Mouse (Mus musculus) adrenal gland, postnatal 36 days (tissue): Measurements from ENCODE around the gene Tnfsf11. TPM values are rescaled to one million over a fixed set of nuclear protein-coding genes. Genes with fewer than 3 reads are reported as not detected.
A peak's percentile ranks its signal among the peaks of the same experiment; 100 is the strongest.

Source experiments
- DNase-seq, 2 experiments: peaks; one replicate each; pipeline ENCODE4 v3.0.0; 2021; ENCODE audit warnings: mixed read lengths in 1 of 2
- long read RNA-seq, 2 experiments: library from polyadenylated mRNA; stranded (forward); transcript quantifications; one replicate each; pipeline ENCODE4 v2.0.0; 2021; ENCODE audit warnings: borderline sequencing depth in 2 of 2
- total RNA-seq, 2 experiments: library from RNA; stranded (reverse); gene quantifications; 2 replicates each; pipeline ENCODE4 v1.2.3; 2021

Tnfsf11 gene
- total RNA-seq, result under 1 TPM; 0.13 TPM
- long read RNA-seq, experiment 1, result 0 reads
- long read RNA-seq, experiment 2, result 0 reads

DNA sequence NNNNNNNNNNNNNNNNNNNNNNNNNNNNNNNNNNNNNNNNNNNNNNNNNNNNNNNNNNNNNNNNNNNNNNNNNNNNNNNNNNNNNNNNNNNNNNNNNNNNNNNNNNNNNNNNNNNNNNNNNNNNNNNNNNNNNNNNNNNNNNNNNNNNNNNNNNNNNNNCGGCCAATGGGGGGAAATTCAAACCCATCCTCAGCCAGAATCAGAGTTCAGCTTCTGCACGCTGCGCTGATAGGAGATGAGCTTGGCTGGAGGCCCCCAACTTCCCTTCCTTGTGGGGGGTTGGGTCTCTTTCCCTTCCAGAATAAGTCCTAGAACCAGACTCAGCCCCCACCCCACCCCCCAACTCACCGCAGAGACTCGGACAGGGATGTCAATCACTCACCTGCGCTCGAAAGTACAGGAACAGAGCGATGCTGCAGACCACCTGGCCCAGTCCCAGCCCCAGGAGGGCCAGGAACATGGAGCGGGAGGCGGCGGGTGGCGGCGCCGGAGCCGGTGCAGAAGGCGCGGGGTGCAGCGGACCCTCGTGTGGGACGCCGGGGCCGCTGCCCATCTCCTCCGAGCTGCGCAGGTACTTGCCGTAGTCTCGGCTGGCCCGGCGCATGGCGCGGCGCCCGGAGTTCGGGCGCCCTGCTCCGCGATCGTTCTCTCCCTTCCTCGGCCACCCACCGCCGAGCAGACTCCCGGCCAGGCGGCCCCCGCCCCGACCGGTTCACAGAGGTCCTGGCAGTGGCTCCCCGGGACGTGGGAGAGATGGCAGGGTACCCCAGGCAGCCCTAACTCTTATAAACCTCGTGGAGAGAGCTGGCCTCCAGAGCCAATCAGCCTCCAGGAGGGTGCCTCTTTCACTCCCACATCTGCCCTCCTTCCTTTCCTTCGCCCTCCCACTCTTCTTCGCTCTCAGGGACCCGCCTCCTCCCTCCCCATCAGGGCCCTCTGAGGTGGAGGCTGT is at the start of gene Tnfsf11:
Gene Tnfsf11, minus strand, starts transcription at position 758 of the 952 bp plus-strand sequence.
- DNase-seq, result no peak

DNA sequence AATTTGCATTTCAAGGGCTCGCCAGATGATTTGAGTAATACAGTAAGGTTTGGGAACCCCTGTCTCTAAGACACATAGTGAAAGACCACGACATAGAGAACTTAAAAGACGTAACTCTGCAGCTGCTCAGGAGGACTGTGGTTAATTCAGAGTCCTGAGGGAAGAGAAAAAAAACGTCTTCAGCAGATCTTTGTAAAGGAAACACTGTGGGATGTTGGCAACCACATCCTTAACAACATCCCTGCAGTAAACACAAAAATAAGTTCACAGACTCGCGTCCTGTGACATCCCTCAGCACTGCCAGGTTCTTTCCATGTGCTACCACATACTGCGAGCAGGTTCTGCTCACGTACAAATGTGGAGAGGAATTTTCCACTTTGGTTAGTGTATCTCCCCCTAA is 48.9 kb upstream of the Tnfsf11 start:
- no peak for DNase-seq

DNA sequence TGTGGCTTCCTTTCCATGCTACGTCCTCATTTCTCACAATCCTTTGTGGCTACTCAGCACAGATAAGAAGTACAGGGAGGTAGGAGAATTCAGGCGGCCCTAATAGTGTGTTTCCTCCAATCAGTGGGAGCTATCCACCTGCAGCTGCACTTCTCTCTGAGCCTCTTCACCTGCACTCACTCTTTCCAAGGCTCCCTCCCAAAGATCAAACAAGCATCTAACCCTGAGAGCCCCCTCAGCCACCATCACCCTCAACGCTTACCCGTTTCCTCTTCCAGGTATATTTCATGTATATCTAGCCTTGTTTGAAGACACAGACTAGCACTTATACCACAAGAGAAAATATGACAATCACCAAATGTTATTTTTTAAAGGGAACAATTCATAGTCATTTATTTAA is 47.5 kb upstream of the Tnfsf11 start:
- DNase-seq, result no peak

DNA sequence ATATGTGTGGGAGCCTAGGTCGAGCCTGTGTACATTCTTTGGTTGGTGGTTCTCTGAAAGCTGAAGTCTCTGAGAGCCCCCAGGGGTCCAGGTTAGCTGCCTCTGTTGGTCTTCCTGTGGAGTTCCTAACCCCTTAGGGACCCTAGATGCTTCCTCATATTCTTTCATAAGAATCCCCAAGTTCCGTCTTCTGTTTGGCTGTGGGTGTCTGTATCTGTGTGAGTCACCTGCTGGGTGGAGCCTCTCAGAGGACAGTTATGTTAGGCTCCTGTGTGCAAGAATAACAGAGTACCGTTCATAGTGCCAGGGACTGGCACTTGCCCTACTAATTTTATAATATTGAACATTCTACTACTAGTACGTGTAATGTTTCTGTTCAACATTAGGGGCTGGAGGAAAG is 45.0 kb upstream of the Tnfsf11 start:
- peak; percentile 54 to 62 for DNase-seq

DNA sequence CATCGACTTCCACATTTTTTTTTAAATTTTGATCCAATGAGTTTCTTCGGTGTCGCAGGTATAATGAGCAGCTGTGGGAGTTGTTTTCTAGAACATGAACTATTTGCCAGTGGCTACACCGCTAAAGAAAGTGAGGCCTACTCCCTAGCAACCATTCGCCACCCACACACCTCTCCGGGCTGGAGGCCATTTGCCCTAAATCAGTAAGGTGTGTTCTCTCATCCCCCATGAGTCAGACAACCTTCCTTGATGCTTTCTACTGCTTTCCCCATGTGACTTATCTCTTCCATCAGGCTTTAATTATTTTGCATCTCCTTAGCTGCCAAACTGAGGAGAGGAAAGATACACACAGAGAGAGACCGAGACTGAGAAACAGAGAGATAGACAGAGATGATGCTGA is 43.7 kb upstream of the Tnfsf11 start:
- no peak for DNase-seq

DNA sequence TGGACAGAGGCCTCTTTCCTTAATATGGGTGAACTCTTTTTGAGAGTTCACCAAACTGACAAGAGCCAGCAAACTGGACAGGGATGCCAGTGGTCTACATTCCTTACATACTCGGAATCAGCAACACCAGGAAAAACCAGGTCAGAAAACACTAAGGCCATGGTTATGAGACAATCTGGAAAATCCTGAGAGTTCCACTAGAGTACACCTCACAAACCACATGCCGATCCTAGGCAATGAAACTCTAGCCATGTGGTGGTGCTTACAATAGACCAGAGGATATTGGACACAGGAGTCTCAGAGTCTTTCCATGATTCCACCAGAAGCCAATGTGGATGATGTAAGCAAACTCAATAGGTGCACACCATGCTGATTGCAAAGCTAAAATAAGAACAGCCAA is 39.9 kb upstream of the Tnfsf11 start:
- no peak for DNase-seq

DNA sequence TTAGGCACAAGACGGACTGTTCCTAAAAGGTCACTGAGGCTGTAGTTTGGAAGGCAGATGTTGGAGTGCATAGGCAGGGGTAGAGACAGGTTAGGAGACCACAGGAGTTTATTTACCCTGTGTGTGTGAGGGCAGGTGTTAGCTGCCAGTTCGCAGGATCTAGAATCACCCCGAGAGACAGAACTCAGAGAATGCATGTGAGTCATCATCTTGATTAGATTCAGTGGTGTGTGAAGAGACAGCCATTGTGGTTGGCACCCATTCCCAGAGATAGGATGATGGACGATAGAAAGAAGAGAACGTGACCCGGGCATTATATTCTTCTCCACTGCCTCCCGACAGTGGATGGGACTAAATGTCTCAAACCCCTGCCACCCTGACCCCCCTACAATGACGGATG is 35.2 kb upstream of the Tnfsf11 start:
- no peak for DNase-seq

DNA sequence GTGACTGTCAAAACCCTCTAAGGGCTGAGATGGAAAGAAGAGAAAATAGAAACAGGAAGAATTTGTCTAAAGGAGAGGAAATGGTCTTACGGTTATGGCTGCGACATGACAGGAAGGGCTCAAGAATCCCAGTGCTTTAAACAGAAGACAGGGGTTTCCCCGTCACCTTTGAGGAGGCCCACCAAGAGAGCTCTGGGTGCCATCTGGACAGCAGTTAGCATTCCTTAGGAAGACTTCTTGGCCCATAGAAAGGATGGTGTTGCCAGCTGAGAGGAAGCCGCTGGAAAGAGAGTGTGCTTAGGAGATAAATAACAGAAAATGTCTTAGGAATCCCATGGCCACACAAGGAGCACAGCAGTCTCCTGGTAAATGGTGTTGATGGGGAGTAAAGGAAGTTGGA is 34.3 kb upstream of the Tnfsf11 start:
- no peak for DNase-seq

DNA sequence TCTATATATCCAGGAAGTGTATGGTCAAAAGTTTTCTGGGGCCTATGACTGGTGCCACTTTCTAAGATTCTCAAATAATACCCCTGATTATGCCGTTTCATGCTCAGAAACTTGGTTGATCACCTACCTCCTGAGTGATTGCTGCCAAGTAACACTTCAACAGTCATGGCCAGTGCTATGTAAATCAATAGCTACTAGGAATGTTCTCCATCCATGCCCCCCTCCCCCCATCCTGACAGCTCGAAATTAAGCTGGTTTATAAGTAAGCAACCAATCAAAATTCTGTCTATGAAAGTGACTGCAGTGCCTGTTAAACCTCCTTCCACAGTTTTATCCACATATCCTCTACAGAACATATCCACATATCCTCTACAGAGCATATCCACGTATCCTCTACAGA is 25.5 kb upstream of the Tnfsf11 start:
- no peak for DNase-seq

DNA sequence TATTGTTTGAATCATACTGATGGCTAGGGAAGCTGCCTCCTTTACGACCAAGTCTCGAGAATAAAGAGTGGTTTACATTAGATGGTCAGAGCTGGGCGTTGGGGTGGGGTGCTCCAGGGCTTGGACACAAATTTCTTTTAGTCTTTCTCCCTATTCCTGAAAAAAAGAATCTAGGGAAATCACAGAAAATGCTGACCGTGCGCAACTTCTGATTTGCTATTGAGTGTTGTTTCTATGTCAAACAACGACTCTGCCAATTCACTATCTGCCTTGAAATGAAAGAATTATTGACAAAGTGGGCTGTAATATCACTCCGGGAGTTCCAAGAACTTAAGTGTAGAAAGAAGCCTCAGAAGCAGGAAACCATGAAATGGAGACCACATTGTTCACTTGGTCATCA is 23.5 kb upstream of the Tnfsf11 start:
- no peak for DNase-seq

DNA sequence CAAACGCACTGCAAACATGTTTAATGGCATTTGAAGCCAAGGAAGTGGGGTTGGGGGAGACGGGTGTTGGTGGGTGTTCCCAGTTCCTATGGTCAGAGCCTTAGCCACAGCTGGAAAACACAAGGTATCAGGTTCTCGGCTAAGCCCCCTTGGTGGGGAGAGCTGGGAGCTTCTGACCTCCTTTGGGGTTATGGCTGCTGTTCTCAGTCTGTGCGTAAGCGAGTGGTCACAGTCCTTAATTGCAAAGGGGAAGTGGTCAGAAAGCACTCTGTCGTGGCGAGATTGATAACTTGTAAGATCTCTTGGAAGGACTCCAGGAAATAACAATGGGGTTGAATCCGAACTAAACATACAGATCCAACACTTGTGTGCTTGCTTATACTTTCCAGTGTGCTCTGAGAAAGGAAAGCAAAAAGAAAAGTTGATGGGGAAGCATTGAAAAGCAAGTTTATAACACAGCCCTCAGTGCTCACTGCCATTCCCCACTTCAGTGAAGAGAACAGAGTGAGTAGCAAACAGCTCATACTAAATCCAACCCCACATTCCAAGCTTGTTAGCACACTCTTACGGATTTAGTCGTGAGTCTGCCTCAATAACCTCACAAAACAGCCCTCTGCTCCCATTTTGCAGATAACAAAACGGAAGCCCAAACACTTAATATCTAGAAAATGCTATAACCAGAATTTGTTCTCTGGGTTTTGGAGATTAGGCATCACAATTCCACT is 22.9 kb upstream of the Tnfsf11 start:
- DNase-seq, result no peak

DNA sequence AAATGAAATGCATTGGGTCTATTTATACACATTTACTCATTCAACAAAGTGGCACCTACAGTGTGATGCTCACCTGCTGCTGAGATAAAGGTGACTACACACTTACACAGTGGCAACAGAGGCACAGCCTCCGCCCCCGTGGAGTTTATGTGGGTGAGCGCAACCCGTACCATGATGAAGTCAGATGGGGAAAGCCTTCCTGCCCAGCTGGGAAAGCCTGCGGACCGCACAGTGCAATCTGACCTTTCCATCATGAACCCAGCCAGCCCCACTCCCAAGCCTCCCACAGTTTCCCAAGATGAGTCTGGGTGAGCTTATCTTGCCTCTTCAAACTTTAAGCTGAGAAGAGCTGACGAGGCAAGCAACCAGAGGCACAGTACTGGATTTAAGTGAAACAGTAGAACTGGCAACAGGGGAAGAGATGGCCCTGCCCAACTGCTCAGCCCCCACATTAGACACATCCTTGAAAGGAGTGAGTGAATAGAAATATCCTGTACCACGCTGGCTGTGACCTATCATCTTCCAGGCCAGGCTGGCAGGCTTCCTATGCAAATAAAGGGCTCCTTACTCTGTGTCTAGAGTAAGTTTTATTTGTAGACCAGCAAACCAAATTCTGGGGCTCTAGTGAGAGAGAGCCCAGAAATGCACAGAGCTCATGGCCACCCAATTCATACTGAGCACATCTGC is 22.1 kb upstream of the Tnfsf11 start:
- no peak for DNase-seq

DNA sequence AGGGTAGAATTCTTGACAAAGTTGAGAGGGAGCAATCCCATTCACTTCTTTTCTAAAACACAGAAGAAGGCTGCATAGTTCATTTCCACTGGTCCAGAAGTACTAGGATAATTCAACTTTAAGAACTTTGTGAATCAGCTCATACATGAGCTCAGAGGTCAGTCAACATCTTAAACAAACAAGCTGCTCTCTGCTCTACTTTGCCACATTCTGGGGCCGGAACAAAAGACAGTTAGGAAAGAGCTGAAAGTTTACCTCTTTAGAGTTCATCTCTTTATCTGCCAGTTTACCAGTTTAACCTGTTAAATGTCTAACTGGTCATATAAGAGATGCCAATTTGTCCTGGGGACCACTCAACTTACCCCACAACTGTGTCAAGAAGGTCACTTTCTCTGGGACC is 15.5 kb upstream of the Tnfsf11 start:
- DNase-seq, result no peak

DNA sequence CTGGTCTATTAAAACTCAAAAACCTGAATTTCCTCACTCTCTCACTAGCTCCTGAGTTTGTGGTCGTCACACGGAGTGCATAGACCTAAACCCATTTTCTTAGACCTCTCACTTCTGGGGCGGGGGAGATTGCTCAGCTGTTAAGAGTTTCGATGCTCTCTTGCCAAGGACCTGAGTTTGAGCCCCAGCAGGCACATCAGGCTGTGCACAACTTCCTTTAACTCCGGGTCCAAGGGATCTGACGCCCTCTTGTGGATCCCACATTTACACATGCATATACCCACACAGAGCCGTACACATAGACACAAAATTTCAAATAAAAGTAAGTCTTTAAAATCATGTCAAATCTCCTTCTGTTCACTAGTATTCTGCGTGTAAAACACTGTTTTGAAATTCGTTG is 15.1 kb upstream of the Tnfsf11 start:
- DNase-seq, result no peak

DNA sequence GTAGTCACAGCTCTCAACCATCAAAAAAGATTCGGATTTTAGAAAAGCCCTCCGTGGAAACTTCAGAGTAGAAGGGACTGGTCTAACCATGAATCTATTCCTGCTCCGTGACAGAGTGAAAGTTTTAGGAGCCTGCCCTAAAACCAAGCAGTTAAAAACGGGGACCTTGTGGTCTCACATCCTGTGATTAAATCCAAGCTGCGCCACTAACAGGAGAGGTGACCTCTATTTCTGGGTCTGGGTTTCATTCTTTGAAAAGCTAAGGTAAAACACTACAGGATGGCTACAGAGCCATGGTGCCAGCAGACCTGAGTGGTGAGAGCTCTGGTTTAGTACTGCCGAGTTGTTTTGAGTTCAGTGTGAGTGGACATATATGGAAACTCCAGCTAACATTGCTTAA is 12.4 kb upstream of the Tnfsf11 start:
- DNase-seq, result no peak

DNA sequence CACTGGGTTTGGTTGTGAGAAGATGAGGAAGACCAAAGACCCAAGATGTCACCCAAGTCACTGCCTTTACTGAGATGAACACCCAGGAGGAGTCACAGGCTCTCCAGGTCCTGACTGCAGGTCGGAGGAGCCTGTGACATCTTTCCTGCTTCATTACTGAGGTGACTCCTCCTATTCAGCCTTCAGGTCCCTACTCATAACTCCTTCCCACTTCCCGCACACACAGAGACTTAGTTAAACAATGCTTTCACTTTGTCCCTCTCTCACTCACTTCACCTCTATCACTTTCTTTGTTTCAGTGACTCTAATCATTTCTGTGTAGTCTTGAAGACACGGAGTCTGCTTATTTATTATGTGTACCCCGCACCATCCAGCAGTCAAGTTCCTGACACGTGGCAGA is 11.7 kb upstream of the Tnfsf11 start:
- DNase-seq, result no peak

DNA sequence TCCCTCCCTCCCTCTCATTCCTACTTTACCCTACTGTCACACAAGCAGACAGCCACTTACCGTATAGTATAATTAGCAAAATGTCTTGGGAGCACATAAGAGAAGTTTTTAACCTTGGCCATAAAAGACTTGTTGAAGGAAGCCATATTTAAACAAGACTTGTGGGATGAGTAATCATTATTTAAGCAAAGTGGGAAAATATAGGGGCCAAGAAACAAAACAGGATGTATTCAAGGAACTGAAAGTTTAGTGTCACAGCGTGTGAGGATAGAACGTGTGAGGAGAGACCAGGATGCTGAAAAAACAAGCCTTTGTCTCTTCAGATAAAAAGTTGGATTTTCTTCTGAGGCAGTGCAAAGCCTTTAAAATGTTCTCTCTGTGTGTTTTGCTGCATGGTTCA is 11.2 kb upstream of the Tnfsf11 start:
- DNase-seq, result no peak

DNA sequence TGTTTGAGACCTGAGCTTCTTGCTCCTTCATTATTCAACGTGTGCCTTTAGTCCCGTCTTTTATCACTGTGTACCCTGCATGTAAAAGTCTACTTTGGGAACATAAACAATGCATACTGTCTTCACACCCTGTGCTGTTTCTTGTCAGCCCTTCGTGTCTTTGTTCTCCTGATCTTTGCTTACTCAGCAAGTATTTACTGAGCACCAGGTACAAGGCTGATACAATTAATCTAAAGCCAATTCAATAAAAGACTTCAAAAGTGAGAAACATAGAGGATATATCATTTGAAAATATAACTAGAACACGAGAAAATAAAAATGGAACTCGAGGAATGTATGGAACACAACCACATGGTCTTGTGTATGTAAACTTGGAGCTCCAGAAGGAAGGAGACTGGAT is 9.8 kb upstream of the Tnfsf11 start:
- DNase-seq, result no peak

DNA sequence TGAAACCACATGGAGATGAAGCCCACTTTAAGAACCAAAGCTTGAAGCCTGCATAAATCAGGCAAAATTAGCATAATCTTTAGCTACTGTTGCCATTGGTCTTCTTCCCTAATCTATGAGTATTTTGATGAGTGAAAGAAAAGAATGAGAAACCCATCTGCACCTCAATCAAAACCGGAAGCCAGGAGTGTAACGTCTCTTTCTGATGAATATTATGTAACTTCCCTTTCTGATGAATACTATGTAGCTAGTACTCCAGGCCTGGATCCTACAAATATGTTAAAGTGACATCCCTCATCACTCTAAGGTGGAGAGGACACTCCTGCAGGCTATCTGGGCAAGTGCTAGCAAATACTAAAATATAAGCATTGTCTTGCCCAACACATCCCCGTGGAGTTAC is 6.9 kb downstream of the Tnfsf11 start:
- DNase-seq, result no peak

DNA sequence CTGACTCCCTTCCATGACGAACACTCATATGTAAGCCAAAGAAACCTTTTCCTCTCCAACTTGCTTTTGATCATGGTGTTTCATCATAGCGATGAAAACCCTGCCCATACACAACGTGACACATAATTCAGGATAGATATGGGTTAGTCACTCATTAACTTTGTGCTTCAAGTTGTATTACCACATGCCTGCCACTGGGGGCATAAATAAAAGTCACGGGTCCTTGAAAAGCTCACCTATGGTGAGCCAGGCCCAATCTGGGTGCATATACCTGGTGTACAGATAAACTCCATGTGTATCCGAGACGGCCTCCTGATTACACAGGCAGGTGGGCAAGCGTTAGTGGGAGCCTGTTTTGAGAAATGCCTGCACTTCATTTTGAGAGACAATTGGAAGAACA is 15.2 kb downstream of the Tnfsf11 start:
- DNase-seq, result no peak

DNA sequence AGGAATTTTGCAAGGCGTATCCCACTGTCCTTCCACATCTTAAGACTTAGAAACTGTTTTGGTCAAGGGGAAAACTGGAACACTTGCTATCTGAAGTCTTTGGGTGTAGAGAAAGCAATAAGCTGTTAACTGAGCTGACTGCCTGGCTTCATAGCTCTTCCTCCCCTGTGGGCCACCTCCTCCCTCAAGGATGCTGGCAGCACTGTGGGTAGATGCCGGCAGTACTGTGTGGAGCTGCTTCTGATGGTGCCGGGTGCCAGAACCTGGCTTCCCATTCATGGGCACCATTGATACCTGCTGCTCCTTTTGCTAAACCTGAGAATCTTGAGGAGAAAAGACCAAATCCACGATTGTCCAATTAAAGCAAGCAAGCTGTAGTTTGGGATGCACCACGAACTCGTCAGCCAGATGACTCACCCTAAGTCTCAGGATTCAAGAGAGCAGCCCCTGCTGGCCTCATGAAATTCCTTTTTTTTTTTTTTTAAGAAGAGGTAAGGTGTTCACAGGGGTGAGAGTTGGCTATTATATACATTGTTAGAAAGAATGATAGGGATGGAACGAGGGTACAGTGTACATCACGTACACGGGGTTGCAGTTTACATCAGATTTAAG is 17.8 kb downstream of the Tnfsf11 start:
- DNase-seq, result no peak

DNA sequence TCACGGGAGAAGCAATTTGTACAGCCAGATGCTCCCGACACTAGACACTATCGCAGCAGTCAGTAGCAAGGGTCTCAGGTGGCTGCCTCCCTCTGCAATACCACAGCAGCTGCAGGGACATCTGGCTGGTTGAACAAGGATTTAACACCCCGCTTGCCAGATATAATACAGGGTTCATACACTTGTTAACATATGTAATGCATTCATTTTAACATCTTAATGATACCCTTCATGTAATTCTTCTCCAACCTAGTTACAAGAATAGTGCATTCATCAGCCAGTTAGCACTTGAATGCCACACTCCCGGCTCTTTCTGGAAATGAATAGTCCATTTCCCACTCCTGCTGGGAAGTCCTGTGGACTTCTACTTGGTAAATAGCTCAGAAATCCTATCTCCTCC is 18.9 kb downstream of the Tnfsf11 start:
- no peak for DNase-seq
